Mouse (Mus musculus) liver, embryonic 16.5 days (tissue): ENCODE results near the gene Hoxd10. TPM values are rescaled to one million over a fixed set of nuclear protein-coding genes. Genes with fewer than 3 reads are reported as not detected.

Source experiments
- ATAC-seq: fragments of 200-750 bp; cut with Nextera tagmentation; 2 replicates; pipeline ENCODE4 v1.8.0; 2017; ENCODE audit warnings: low read depth, mild to moderate bottlenecking, moderate number of reproducible peaks, moderate library complexity
- H3K27ac ChIP-seq: fragments of 300-500 bp; sonication (generic); 2 replicates; pipeline ENCODE4 v1.5.1; 2014; ENCODE audit warnings: mild to moderate bottlenecking, low read length
- H3K27me3 ChIP-seq: fragments of 300-500 bp; sonication (generic); 2 replicates; pipeline ENCODE4 v1.6.1; 2014; ENCODE audit warnings: low read depth, low read length, mixed read lengths; ENCODE audit not compliant: control insufficient read depth, insufficient read depth
- H3K36me3 ChIP-seq: fragments of 300-500 bp; sonication (generic); 2 replicates; pipeline ENCODE4 v1.6.1; 2014; ENCODE audit warnings: mild to moderate bottlenecking; ENCODE audit not compliant: control insufficient read depth, insufficient read depth
- H3K4me1 ChIP-seq: fragments of 300-500 bp; sonication (generic); 2 replicates; pipeline ENCODE4 v1.6.1; 2014; ENCODE audit warnings: low read depth, low read length, mixed read lengths; ENCODE audit not compliant: control insufficient read depth
- H3K4me2 ChIP-seq: fragments of 300-500 bp; sonication (generic); 2 replicates; pipeline ENCODE4 v1.6.1; 2014; ENCODE audit warnings: low read depth, low read length, mixed read lengths
- H3K4me3 ChIP-seq: fragments of 300-500 bp; sonication (generic); 2 replicates; pipeline ENCODE4 v1.5.1; 2014; ENCODE audit warnings: low read depth, mild to moderate bottlenecking, low read length
- H3K9ac ChIP-seq: fragments of 300-500 bp; sonication (generic); 2 replicates; pipeline ENCODE4 v1.6.1; 2014; ENCODE audit warnings: low read depth, low read length
- H3K9me3 ChIP-seq: fragments of 300-500 bp; sonication (generic); replicated peaks from 2 replicates; pipeline ENCODE4 v1.6.1; 2016; ENCODE audit warnings: low read length; ENCODE audit not compliant: control insufficient read depth
- WGBS: fragments of 180-500 bp; shearing (Covaris S2); extraction: QIAGEN DNeasy Blood & Tissue Kit; methylation state at CpG from one replicate; pipeline ENCODE4 v1.1.7; 2014; ENCODE audit not compliant: insufficient replicate concordance; 5-methylcytosine and 5-hydroxymethylcytosine counted together
- polyA plus RNA-seq: library from polyadenylated mRNA; unstranded; fragments of >200 nt; fragmentation: Nextera tagmentation; extraction: Ambion mirVana; gene quantifications from 2 replicates; pipeline ENCODE4 v1.2.1, GENCODE M21; 2015

Gene Hoxd10
- polyA plus RNA-seq, 1 experiment from 2014 or later = not detected

GRCm38 (mm10) chr2:74655821-74656631 lies 35.7 kb upstream of the Hoxd10 start:
- Histone ChIP-seq H3K4me2 (peak overlapping the region; percentile 48), H3K4me3 (peak overlapping the region; percentile 47), H3K4me1 (no peaks in the 10 kb centered on the region; the same call in none of the 2 replicates), H3K9ac (no peak overlapping the region), H3K9me3 (no peaks in the 10 kb centered on the region), H3K27me3 (peaks cover 88% of the 10 kb centered on the region), H3K27ac (no peak overlapping the region), H3K36me3 (no peaks in the 10 kb centered on the region)
- under 1% methylated on average over 68 of the region's 69 CpGs for WGBS
- no peak for ATAC-seq

- Histone ChIP-seq H3K27ac (no peak overlapping the region), H3K27me3 (peaks cover 89% of the 10 kb centered on the region), H3K4me3 (no peak overlapping the region), H3K9ac (no peak overlapping the region), H3K4me1 (no peaks in the 10 kb centered on the region; the same call in none of the 2 replicates), H3K36me3 (no peaks in the 10 kb centered on the region), H3K9me3 (no peaks in the 10 kb centered on the region), H3K4me2 (no peak overlapping the region)
- 6% methylated on average over 4 of the region's 4 CpGs for WGBS
- ATAC-seq = no peak
Observed at GRCm38 (mm10) chr2:74656632-74657021, 35.1 kb upstream of the Hoxd10 start.

GRCm38 (mm10) chr2:74657251-74658023 lies 34.3 kb upstream of the Hoxd10 start:
- Histone ChIP-seq H3K36me3 (no peaks in the 10 kb centered on the region), H3K9me3 (no peaks in the 10 kb centered on the region), H3K4me1 (no peaks in the 10 kb centered on the region; the same call in none of the 2 replicates), H3K27me3 (peaks cover 89% of the 10 kb centered on the region), H3K4me2 (peak overlapping the region; percentile 15; the same call in 1 of the 2 replicates), H3K27ac (no peak overlapping the region), H3K9ac (no peak overlapping the region), H3K4me3 (no peak overlapping the region)
- no peak for ATAC-seq
- WGBS = 3% methylated on average over 62 of the region's 62 CpGs

GRCm38 (mm10) chr2:74658024-74658666 lies 33.6 kb upstream of the Hoxd10 start:
- Histone ChIP-seq H3K36me3 (no peaks in the 10 kb centered on the region), H3K27ac (no peak overlapping the region), H3K9me3 (no peaks in the 10 kb centered on the region), H3K4me1 (no peaks in the 10 kb centered on the region; the same call in none of the 2 replicates), H3K4me3 (no peak overlapping the region), H3K27me3 (peaks cover 93% of the 10 kb centered on the region), H3K4me2 (peak overlapping the region; percentile 15; the same call in 1 of the 2 replicates), H3K9ac (no peak overlapping the region)
- 2% methylated on average over 15 of the region's 15 CpGs for WGBS
- no peak for ATAC-seq

- Histone ChIP-seq H3K4me1 (no peaks in the 10 kb centered on the region; the same call in none of the 2 replicates), H3K4me2 (no peak overlapping the region), H3K27ac (no peak overlapping the region), H3K9me3 (no peaks in the 10 kb centered on the region), H3K27me3 (peaks cover 98% of the 10 kb centered on the region), H3K36me3 (no peaks in the 10 kb centered on the region), H3K4me3 (no peak overlapping the region), H3K9ac (no peak overlapping the region)
- WGBS = 2% methylated on average over 47 of the region's 47 CpGs
- no peak for ATAC-seq
Observed at GRCm38 (mm10) chr2:74658667-74659371, 32.9 kb upstream of the Hoxd10 start.

- H3K4me2 ChIP-seq = no peak within 1 kb of the TSS
- no peaks in the 10 kb centered on the region for H3K9me3 ChIP-seq
- H3K4me1 ChIP-seq = no peaks in the 10 kb centered on the region; the same call in none of the 2 replicates
- no peaks in the 10 kb centered on the region for H3K36me3 ChIP-seq
- H3K27me3 ChIP-seq = peaks cover 98% of the 10 kb centered on the region
- no peak within 1 kb of the TSS for H3K27ac ChIP-seq
- WGBS = 3% methylated on average over 28 of the region's 28 CpGs
- no peak for ATAC-seq
- H3K4me3 ChIP-seq = no peak within 1 kb of the TSS
- no peak within 1 kb of the TSS for H3K9ac ChIP-seq
Observed at GRCm38 (mm10) chr2:74659507-74660005, 32.2 kb upstream of the Hoxd10 start, which contains the start of gene Evx2. TSS of gene Evx2 (minus strand) at chr2:74659557.

- Histone ChIP-seq H3K27me3 (peaks cover 96% of the 10 kb centered on the region), H3K4me3 (no peak overlapping the region), H3K36me3 (no peaks in the 10 kb centered on the region), H3K4me1 (no peaks in the 10 kb centered on the region; the same call in none of the 2 replicates), H3K4me2 (no peak overlapping the region), H3K9me3 (no peaks in the 10 kb centered on the region), H3K27ac (no peak overlapping the region), H3K9ac (no peak overlapping the region)
- no peak for ATAC-seq
- 2% methylated on average over 30 of the region's 30 CpGs for WGBS
Observed at GRCm38 (mm10) chr2:74660421-74661375, 31.0 kb upstream of the Hoxd10 start.
